9 mouse cellular contexts compared by ENCODE assay signal in the genomic region with DNA sequence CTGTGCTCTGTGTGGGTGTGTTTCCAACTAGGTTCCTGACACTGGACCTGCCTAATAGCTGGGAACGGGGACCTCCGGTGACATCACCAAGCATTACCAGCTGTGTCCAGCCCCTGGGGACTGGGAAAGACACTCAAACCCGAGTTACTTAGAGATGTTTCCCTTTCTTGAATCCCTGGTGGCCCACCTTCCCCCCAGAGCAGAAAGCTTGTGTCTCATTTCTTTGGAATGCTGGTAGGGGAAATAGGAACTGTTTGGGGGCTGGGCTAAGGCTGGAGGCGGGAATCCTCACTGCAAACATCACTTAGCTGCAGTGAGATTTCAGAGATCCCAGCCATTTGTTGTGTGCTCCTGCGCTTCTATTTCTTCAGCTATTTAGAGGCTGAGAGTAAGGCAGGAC. TPM values are rescaled to one million over a fixed set of nuclear protein-coding genes. Genes with fewer than 3 reads are reported as not detected.
DNase-seq lines count a peak whose midpoint lies in the region; ATAC-seq and TF ChIP-seq lines count a peak whose summit lies in the region.
"Had no signal": no experiment of that assay in that cellular context is flagged by ENCODE, and none has a peak within 500 bp of the region (broad histone marks: within the 10 kb centered on the region; RNA-seq: fewer than 3 reads in every experiment).

No protein-coding gene starts in this region.

- H3K9me3 ChIP-seq in embryonic facial prominence, embryonic 10.5 days, result peaks cover 3% of the 10 kb centered on the region; the same call in 1 of the 2 replicates
- no peaks in the 10 kb centered on the region for H3K9me3 ChIP-seq in hindbrain, embryonic 14.5 days (ENCODE audit: control insufficient read depth, low read length)
- no peaks in the 10 kb centered on the region for H3K9me3 ChIP-seq in midbrain, embryonic 15.5 days

- 16% methylated on average over 5 of the region's 5 CpGs for WGBS in kidney, adult 2 months
- 14% methylated on average over 5 of the region's 5 CpGs for WGBS in embryonic facial prominence, embryonic 10.5 days
- 10% methylated on average over 5 of the region's 5 CpGs for WGBS in hindbrain, embryonic 14.5 days
- 17% methylated on average over 5 of the region's 5 CpGs for WGBS in midbrain, embryonic 15.5 days
- 19% methylated on average over 5 of the region's 5 CpGs for WGBS in cerebellum, adult 2 months

- no peaks in the 10 kb centered on the region for H3K27me3 ChIP-seq in kidney, adult 2 months (replicated peaks; ENCODE audit: control insufficient read depth, insufficient read depth, low read length)
- H3K27me3 ChIP-seq in embryonic facial prominence, embryonic 10.5 days (replicated peaks; ENCODE audit: low read depth, poor library complexity, severe bottlenecking), result no peaks in the 10 kb centered on the region
- no peaks in the 10 kb centered on the region for H3K27me3 ChIP-seq in hindbrain, embryonic 14.5 days (ENCODE audit: control insufficient read depth, insufficient read depth, low read length)
- 0 out of 2 replicates have a peak, but pooled peaks cover 6% of the 10 kb centered on the region for H3K27me3 ChIP-seq in midbrain, embryonic 15.5 days (replicated peaks)
- H3K27me3 ChIP-seq in cerebellum, adult 2 months (ENCODE audit: control insufficient read depth, insufficient read depth, low read length), result no peaks in the 10 kb centered on the region
- H3K27me3 ChIP-seq: CH12.LX had no signal

- peaks cover 4% of the 10 kb centered on the region; the same call in 1 of the 2 replicates for H3K4me1 ChIP-seq in kidney, adult 2 months (ENCODE audit: control insufficient read depth, insufficient read depth, low read length)
- H3K4me1 ChIP-seq in embryonic facial prominence, embryonic 10.5 days, result peaks cover 35% of the 10 kb centered on the region
- peaks cover 6% of the 10 kb centered on the region for H3K4me1 ChIP-seq in hindbrain, embryonic 14.5 days (replicated peaks; ENCODE audit: control insufficient read depth, insufficient read depth, low read length)
- peaks cover 12% of the 10 kb centered on the region for H3K4me1 ChIP-seq in midbrain, embryonic 15.5 days
- no peaks in the 10 kb centered on the region for H3K4me1 ChIP-seq in cerebellum, adult 2 months (ENCODE audit: control insufficient read depth, insufficient read depth, low read length)

- no peak for ATAC-seq in hindbrain, embryonic 14.5 days (ENCODE audit: low FRiP score)
- no peak for ATAC-seq in midbrain, embryonic 15.5 days (replicated peaks)

- no peak for TF ChIP-seq POLR2A in kidney, adult 2 months (IDR thresholded peaks at IDR 0.05; ENCODE audit: low read depth, low read length)
- TF ChIP-seq POLR2A in cerebellum, adult 2 months (IDR thresholded peaks at IDR 0.05; ENCODE audit: borderline replicate concordance, insufficient read depth, low read length), result no peak

- H3K4me2 ChIP-seq in hindbrain, embryonic 14.5 days (replicated peaks), result peak overlapping the region; percentile 46
- H3K4me2 ChIP-seq in midbrain, embryonic 15.5 days, result peak overlapping the region; percentile 42

- no peak for TF ChIP-seq CTCF in kidney, adult 2 months (conservative IDR thresholded peaks at IDR 0.05; ENCODE audit: insufficient read depth, insufficient read length, low read depth, low read length)
- no peak for TF ChIP-seq CTCF in cerebellum, adult 2 months (IDR thresholded peaks at IDR 0.05; ENCODE audit: borderline replicate concordance, insufficient read depth, low read depth, low read length)

- 0 out of 2 replicates have a peak overlapping the region, but pooled peaks have one; percentile 13 for H3K9ac ChIP-seq in hindbrain, embryonic 14.5 days
- no peak overlapping the region for H3K9ac ChIP-seq in midbrain, embryonic 15.5 days

- no peaks in the 10 kb centered on the region for H3K36me3 ChIP-seq in kidney, adult 2 months (ENCODE audit: control insufficient read depth, insufficient read depth, low read length)
- no peaks in the 10 kb centered on the region for H3K36me3 ChIP-seq in embryonic facial prominence, embryonic 10.5 days (replicated peaks)
- H3K36me3 ChIP-seq in hindbrain, embryonic 14.5 days (replicated peaks; ENCODE audit: control insufficient read depth, insufficient read depth), result no peaks in the 10 kb centered on the region
- H3K36me3 ChIP-seq in midbrain, embryonic 15.5 days (replicated peaks), result no peaks in the 10 kb centered on the region

- H3K27ac ChIP-seq in kidney, adult 2 months (ENCODE audit: insufficient read depth, low read depth, low read length), result no peak overlapping the region
- H3K27ac ChIP-seq in embryonic facial prominence, embryonic 10.5 days (replicated peaks), result peak overlapping the region; percentile 82
- H3K27ac ChIP-seq in hindbrain, embryonic 14.5 days, result no peak overlapping the region
- H3K27ac ChIP-seq in midbrain, embryonic 15.5 days, result no peak overlapping the region
- no peak overlapping the region for H3K27ac ChIP-seq in cerebellum, adult 2 months (ENCODE audit: insufficient read depth, low read length)

- H3K4me3 ChIP-seq in kidney, adult 2 months (ENCODE audit: insufficient read depth, low read depth, low read length), result peak overlapping the region; percentile 2
- H3K4me3 ChIP-seq in embryonic facial prominence, embryonic 10.5 days, result peak overlapping the region; percentile 52
- peak overlapping the region; percentile 14; the same call in 1 of the 2 replicates for H3K4me3 ChIP-seq in hindbrain, embryonic 14.5 days (replicated peaks; ENCODE audit: low read length)
- H3K4me3 ChIP-seq in midbrain, embryonic 15.5 days, result no peak overlapping the region
- no peak overlapping the region for H3K4me3 ChIP-seq in cerebellum, adult 2 months (replicated peaks; ENCODE audit: insufficient read depth, low read depth, low read length)

- no peak for DNase-seq in kidney, adult 2 months
- DNase-seq in kidney, adult 9 months, result no peak
- peak; percentile 62 for DNase-seq in embryonic facial prominence, embryonic 10.5 days (ENCODE audit: low spot score)
- no peak for DNase-seq in hindbrain, embryonic 14.5 days (ENCODE audit: low spot score)
- no peak for DNase-seq in thymus, postnatal 10 days (ENCODE audit: low spot score in 2 of 2)
- no peak for DNase-seq in thymus, postnatal 25 days
- DNase-seq in cerebellum, adult 2 months, result no peak

RNA-seq across cellular contexts. Expression of a gene that starts 4.1 kb away (rescaled TPM):
- 53.1 and 72.6 TPM in 2 replicates for polyA plus RNA-seq in kidney, adult 2 months (2012; rRNA removed)
- 418 and 430 TPM in 2 replicates for polyA plus RNA-seq in embryonic facial prominence, embryonic 10.5 days (2016; fragmentation: Nextera tagmentation; extraction: Ambion mirVana)
- polyA plus RNA-seq in hindbrain, embryonic 14.5 days (2014; fragmentation: Nextera tagmentation; extraction: Ambion mirVana), result 192 and 215 TPM in 2 replicates
- polyA plus RNA-seq in midbrain, embryonic 15.5 days (2015; fragmentation: Nextera tagmentation; extraction: Ambion mirVana), result 215 and 226 TPM in 2 replicates
- 189 and 202 TPM in 2 replicates for polyA plus RNA-seq in cerebellum, adult 2 months (2012; rRNA removed)

RNA-seq across cellular contexts. Expression of a gene that starts 11.7 kb away (rescaled TPM):
- polyA plus RNA-seq in kidney, adult 2 months (2012; rRNA removed), result 7.8 and 9.0 TPM in 2 replicates
- 4.9 and 5.3 TPM in 2 replicates for polyA plus RNA-seq in embryonic facial prominence, embryonic 10.5 days (2016; fragmentation: Nextera tagmentation; extraction: Ambion mirVana)
- polyA plus RNA-seq in hindbrain, embryonic 14.5 days (2014; fragmentation: Nextera tagmentation; extraction: Ambion mirVana), result 28.8 and 35.5 TPM in 2 replicates
- polyA plus RNA-seq in midbrain, embryonic 15.5 days (2015; fragmentation: Nextera tagmentation; extraction: Ambion mirVana), result 42.7 and 44.5 TPM in 2 replicates
- polyA plus RNA-seq in cerebellum, adult 2 months (2012; rRNA removed), result 51.2 and 57.4 TPM in 2 replicates

RNA-seq across cellular contexts. Expression of a gene that starts 22.8 kb away (rescaled TPM):
- polyA plus RNA-seq in kidney, adult 2 months (2012; rRNA removed), result 17.0 and 19.0 TPM in 2 replicates
- 14.8 and 16.1 TPM in 2 replicates for polyA plus RNA-seq in embryonic facial prominence, embryonic 10.5 days (2016; fragmentation: Nextera tagmentation; extraction: Ambion mirVana)
- 7.3 and 8.4 TPM in 2 replicates for polyA plus RNA-seq in hindbrain, embryonic 14.5 days (2014; fragmentation: Nextera tagmentation; extraction: Ambion mirVana)
- polyA plus RNA-seq in midbrain, embryonic 15.5 days (2015; fragmentation: Nextera tagmentation; extraction: Ambion mirVana), result 12.5 TPM in 2 replicates
- polyA plus RNA-seq in cerebellum, adult 2 months (2012; rRNA removed), result 17.2 and 17.9 TPM in 2 replicates

Comparison
In these comparisons a context has a peak if more than half of its experiments do, and no peak if none do; other contexts are left out.
1. H3K4me3 ChIP-seq: peak in kidney, adult 2 months (single experiment), embryonic facial prominence, embryonic 10.5 days (single experiment) and hindbrain, embryonic 14.5 days (single experiment); none in midbrain, embryonic 15.5 days (single experiment) and cerebellum, adult 2 months (single experiment).